Mouse (Mus musculus): Measurements from ENCODE around the gene Olfr1090.

The Olfr1090 gene

GRCm38 (mm10) chr2:86758893-86759292 is at the start of gene Olfr1090:
Olfr1090 (minus strand) TSS chr2:86758993.
- no peak for DNase-seq (ENCODE audit: low spot score)

GRCm38 (mm10) chr2:86782179-86782578 is 23.4 kb upstream of the Olfr1090 start, which contains the start of gene Olfr1093:
Olfr1093 (plus strand) TSS chr2:86782479.
- no peak for DNase-seq (ENCODE audit: low spot score)

- DNase-seq (ENCODE audit: low spot score), result no peak
Measured at GRCm38 (mm10) chr2:86761050-86761449, 2.3 kb upstream of the Olfr1090 start.

- no peak for DNase-seq (ENCODE audit: low spot score)
Measured at GRCm38 (mm10) chr2:86733601-86734000, 25.2 kb downstream of the Olfr1090 start, which contains the start of gene Olfr1089. Olfr1089 (minus strand) TSS chr2:86733701.
